Mouse (Mus musculus) mouse embryonic stem cell (cell line): Measurements from ENCODE around the gene Armh1.
"Not testable (repeated sequence)": the region's sequence is repeated elsewhere in the genome, so short reads cannot be mapped to it uniquely, and the experiment has no call there.

Experiments used
- in situ Hi-C, 2 experiments: fragments of 300-500 bp; cut with MboI; formaldehyde crosslinking; loops; 1 replicate in 1 of 2; 3 replicates in 1 of 2; pipeline ENCODE4 v1.14.3; 2019 to 2020; ENCODE audit warnings: low sequenced_read_pairs in 2 of 2, low pct_unique_long_range_greater_than_20kb in 1 of 2, mixed read lengths in 1 of 2; ENCODE audit not compliant: unreplicated experiment in 1 of 2

Armh1 gene

GRCm38 (mm10) chr4:117274720-117275119 is 22.8 kb upstream of the Armh1 start:
- in situ Hi-C loops = no loop called here

- in situ Hi-C loops = no loop called here
Measured at GRCm38 (mm10) chr4:117272459-117272858, 20.5 kb upstream of the Armh1 start.

GRCm38 (mm10) chr4:117270278-117270677 is 18.4 kb upstream of the Armh1 start:
- in situ Hi-C loops = no loop called here

GRCm38 (mm10) chr4:117267831-117268437 is 16.0 kb upstream of the Armh1 start:
- in situ Hi-C loops = loop anchor here in 1 of 2 experiments (5.0 kb wide), 1 partner anchor 36 kb away; no protein-coding TSS in a partner anchor

- in situ Hi-C loops = loop anchor here in 1 of 2 experiments (5.0 kb wide), 1 partner anchor 35 kb away; no protein-coding TSS in a partner anchor
Measured at GRCm38 (mm10) chr4:117267284-117267683, 15.4 kb upstream of the Armh1 start.

GRCm38 (mm10) chr4:117262987-117263386 is 11.1 kb upstream of the Armh1 start:
- in situ Hi-C loops = no loop called here

- in situ Hi-C loops = no loop called here
Measured at GRCm38 (mm10) chr4:117262101-117262913, 10.4 kb upstream of the Armh1 start.

GRCm38 (mm10) chr4:117261222-117261621 is 9.3 kb upstream of the Armh1 start:
- in situ Hi-C loops = no loop called here

GRCm38 (mm10) chr4:117259909-117260308 is 8.0 kb upstream of the Armh1 start:
- in situ Hi-C loops = not testable (repeated sequence)

GRCm38 (mm10) chr4:117254672-117255071 is 2.7 kb upstream of the Armh1 start:
- in situ Hi-C loops = no loop called here

GRCm38 (mm10) chr4:117254017-117254627 is 2.2 kb upstream of the Armh1 start:
- in situ Hi-C loops = no loop called here

GRCm38 (mm10) chr4:117253218-117254016 is 1.5 kb upstream of the Armh1 start:
- in situ Hi-C loops = no loop called here

GRCm38 (mm10) chr4:117252755-117253154 is 830 bp upstream of the Armh1 start:
- in situ Hi-C loops = no loop called here

GRCm38 (mm10) chr4:117252351-117252750 is 426 bp upstream of the Armh1 start:
- in situ Hi-C loops = no loop called here

- in situ Hi-C loops = no loop called here
Measured at GRCm38 (mm10) chr4:117250982-117251381, 943 bp downstream of the Armh1 start.

- in situ Hi-C loops = no loop called here
Measured at GRCm38 (mm10) chr4:117240867-117241266, 11.1 kb downstream of the Armh1 start.

GRCm38 (mm10) chr4:117239153-117239552 is 12.8 kb downstream of the Armh1 start:
- in situ Hi-C loops = no loop called here

- in situ Hi-C loops = no loop called here
Measured at GRCm38 (mm10) chr4:117235822-117236221, 16.1 kb downstream of the Armh1 start.
